Mouse (Mus musculus) heart, adult 18-20 months (tissue): ENCODE measurements at regions not wholly inside any gene's neighbourhood (a gene's known extent, or its start where the extent isn't known, plus 50 kb on each side); places are given as distances from the start of the nearest gene placed in this dataset.

ENCODE experiments used
- DNase-seq, 2 experiments: peaks; one replicate each; pipeline ENCODE4 v3.0.0; 2021 to 2022; ENCODE audit warnings: mixed read lengths in 1 of 2

GRCm38 (mm10) chr6:135433753-135434152 lies 71.4 kb downstream of the Emp1 start:
- no peak for DNase-seq

GRCm38 (mm10) chr6:135436315-135436714 lies 74.0 kb downstream of the Emp1 start:
- DNase-seq = no peak

- no peak for DNase-seq
Observed at GRCm38 (mm10) chr6:135438271-135438670, 75.9 kb downstream of the Emp1 start.

- DNase-seq = no peak
Observed at GRCm38 (mm10) chr6:135441126-135441871, 79.0 kb downstream of the Emp1 start.

GRCm38 (mm10) chr6:135444661-135445060 lies 82.3 kb downstream of the Emp1 start:
- peak; percentile 79 to 92 for DNase-seq

GRCm38 (mm10) chr6:135445070-135445469 lies 82.7 kb downstream of the Emp1 start:
- DNase-seq = no peak

GRCm38 (mm10) chr6:135447801-135448200 lies 85.5 kb downstream of the Emp1 start:
- no peak for DNase-seq

- no peak for DNase-seq
Observed at GRCm38 (mm10) chr6:135449228-135449627, 86.9 kb downstream of the Emp1 start.

GRCm38 (mm10) chr6:135450573-135450972 lies 88.2 kb downstream of the Emp1 start:
- DNase-seq = no peak

- DNase-seq = no peak
Observed at GRCm38 (mm10) chr6:135451165-135451797, 88.9 kb downstream of the Emp1 start.

GRCm38 (mm10) chr6:135453041-135453440 lies 90.7 kb downstream of the Emp1 start:
- DNase-seq = no peak

GRCm38 (mm10) chr6:135472495-135472894 lies 110.2 kb downstream of the Emp1 start:
- no peak for DNase-seq

GRCm38 (mm10) chr6:135473146-135473545 lies 110.8 kb downstream of the Emp1 start:
- no peak for DNase-seq

- DNase-seq = no peak
Observed at GRCm38 (mm10) chr6:135488795-135489194, 126.5 kb downstream of the Emp1 start.

- no peak for DNase-seq
Observed at GRCm38 (mm10) chr6:135493983-135494382, 131.6 kb downstream of the Emp1 start.

- DNase-seq = peak; percentile 42 to 47
Observed at GRCm38 (mm10) chr6:135495841-135496240, 133.5 kb downstream of the Emp1 start.

GRCm38 (mm10) chr6:135498592-135498991 lies 136.2 kb downstream of the Emp1 start:
- DNase-seq = no peak

- no peak for DNase-seq
Observed at GRCm38 (mm10) chr6:135500381-135500780, 138.0 kb downstream of the Emp1 start.

- no peak for DNase-seq
Observed at GRCm38 (mm10) chr6:135501791-135502190, 139.4 kb downstream of the Emp1 start.

- no peak for DNase-seq
Observed at GRCm38 (mm10) chr6:135502405-135502804, 140.1 kb downstream of the Emp1 start.

GRCm38 (mm10) chr6:135518710-135519437 lies 156.5 kb downstream of the Emp1 start:
- DNase-seq = no peak

- DNase-seq = no peak
Observed at GRCm38 (mm10) chr6:135519438-135519803, 157.1 kb downstream of the Emp1 start.

GRCm38 (mm10) chr6:135520868-135521267 lies 158.5 kb downstream of the Emp1 start:
- DNase-seq = no peak
